Mouse (Mus musculus) liver, postnatal 0 days (tissue): ENCODE measurements around the gene Cask. TPM values are rescaled to one million over a fixed set of nuclear protein-coding genes. Genes with fewer than 3 reads are reported as not detected.

ENCODE experiments used
- ATAC-seq: fragments of 200-750 bp; cut with Nextera tagmentation; 2 replicates; pipeline ENCODE4 v1.8.0; 2017; ENCODE audit warnings: mild to moderate bottlenecking, moderate library complexity
- DNase-seq: peaks from one replicate; pipeline ENCODE4 v3.0.0-alpha.2; 2016
- H3K27ac ChIP-seq: fragments of 300-500 bp; sonication (generic); 2 replicates; pipeline ENCODE4 v1.5.1; 2014; ENCODE audit warnings: antibody characterized with exemption, moderate library complexity, mild to moderate bottlenecking, low read depth
- H3K27me3 ChIP-seq: fragments of 300-500 bp; sonication (generic); 2 replicates; pipeline ENCODE4 v1.6.1; 2014; ENCODE audit warnings: low read length, control low read depth, mixed read lengths; ENCODE audit not compliant: insufficient read depth
- H3K36me3 ChIP-seq: fragments of 300-500 bp; sonication (generic); replicated peaks from 2 replicates; pipeline ENCODE4 v1.6.1; 2014; ENCODE audit warnings: mild to moderate bottlenecking, control low read depth, low read length, moderate library complexity, mixed read lengths; ENCODE audit not compliant: insufficient read depth
- H3K4me1 ChIP-seq: fragments of 300-500 bp; sonication (generic); 2 replicates; pipeline ENCODE4 v1.6.1; 2014; ENCODE audit warnings: antibody characterized with exemption, mild to moderate bottlenecking, control low read depth; ENCODE audit not compliant: insufficient read depth
- H3K4me2 ChIP-seq: fragments of 300-500 bp; sonication (generic); 2 replicates; pipeline ENCODE4 v1.6.1; 2014; ENCODE audit warnings: low read depth, mild to moderate bottlenecking, low read length, moderate library complexity, mixed read lengths
- H3K4me3 ChIP-seq: fragments of 300-500 bp; sonication (generic); 2 replicates; pipeline ENCODE4 v1.5.1; 2014; ENCODE audit warnings: low read depth, low read length
- H3K9ac ChIP-seq: fragments of 300-500 bp; sonication (generic); replicated peaks from 2 replicates; pipeline ENCODE4 v1.6.1; 2014; ENCODE audit warnings: mild to moderate bottlenecking, moderate library complexity
- H3K9me3 ChIP-seq: fragments of 300-500 bp; sonication (generic); 2 replicates; pipeline ENCODE4 v1.6.1; 2016; ENCODE audit warnings: mild to moderate bottlenecking, control low read depth, low read length, mixed read lengths
- CTCF ChIP-seq: sonication (generic); IDR thresholded peaks from 2 replicates; pipeline ENCODE4 v1.5.1; 2016; ENCODE audit warnings: antibody characterized with exemption, low read depth
- EP300 ChIP-seq: IDR thresholded peaks from 2 replicates; pipeline ENCODE4 v1.6.1; 2016; ENCODE audit warnings: antibody characterized with exemption, low read depth, mild to moderate bottlenecking
- WGBS: fragments of 180-500 bp; shearing (Covaris S2); extraction: QIAGEN DNeasy Blood & Tissue Kit; methylation state at CpG from one replicate; pipeline ENCODE4 v1.1.7; 2014; ENCODE audit not compliant: insufficient replicate concordance; 5-methylcytosine and 5-hydroxymethylcytosine counted together
- polyA plus RNA-seq: library from polyadenylated mRNA; unstranded; fragments of >200 nt; fragmentation: Nextera tagmentation; extraction: Ambion mirVana; gene quantifications from 2 replicates; pipeline ENCODE4 v1.2.1, GENCODE M21; 2015

Gene Cask
- 1.9 and 2.2 TPM in 2 replicates for polyA plus RNA-seq

DNA sequence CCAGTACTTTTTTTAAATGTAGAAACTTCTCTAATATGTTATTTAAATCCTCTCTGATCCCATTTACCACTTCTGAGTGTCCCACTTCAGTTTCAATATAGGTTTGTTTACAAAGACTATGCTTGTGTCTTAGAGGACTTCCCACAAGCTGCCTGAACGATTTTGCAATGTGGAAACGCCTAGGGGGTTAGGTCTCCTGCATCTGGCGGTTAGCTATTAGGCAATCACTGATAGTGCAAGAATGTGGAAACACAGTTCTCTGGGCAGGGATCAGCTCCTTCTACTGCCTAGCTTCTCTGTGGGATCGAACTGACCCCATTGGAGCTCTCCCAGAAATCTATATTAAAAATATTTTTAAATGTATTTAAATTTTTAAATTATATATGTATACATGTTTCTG lies at the start of gene Cask:
TSS of gene Cask (minus strand) at position 83 of the 400 bp plus-strand sequence.
- ATAC-seq (peak; percentile 18; the same call in 1 of the 2 replicates), DNase-seq (peak; percentile 27)
- 27% methylated on average over 4 of the region's 4 CpGs for WGBS
- Histone ChIP-seq H3K27me3 (no peaks in the 10 kb centered on the region), H3K4me2 (no peak within 1 kb of the TSS), H3K9ac (no peak within 1 kb of the TSS), H3K4me3 (no peak within 1 kb of the TSS), H3K9me3 (no peaks in the 10 kb centered on the region), H3K36me3 (no peaks in the 10 kb centered on the region), H3K27ac (no peak within 1 kb of the TSS), H3K4me1 (no peaks in the 10 kb centered on the region)
- TF ChIP-seq EP300: no peak
- TF ChIP-seq CTCF: no peak

DNA sequence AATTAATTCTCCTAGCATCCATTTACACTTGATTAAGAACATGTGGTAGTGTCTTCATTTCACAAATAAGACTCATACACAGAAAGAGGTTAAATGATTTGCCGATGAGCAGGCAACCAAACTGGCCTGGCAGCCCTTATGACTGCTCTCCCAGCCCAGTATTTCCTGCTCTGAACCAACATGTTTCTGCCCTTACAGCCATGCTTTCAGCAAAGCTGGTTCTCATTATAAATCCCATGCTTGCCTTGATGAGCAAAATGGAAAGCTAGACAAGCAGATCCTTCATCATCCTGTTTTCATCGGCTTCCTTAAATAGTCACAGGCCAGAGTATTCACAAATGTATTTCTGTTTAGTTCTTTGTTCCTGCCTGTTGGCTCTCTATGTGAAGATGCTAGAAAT lies 38.8 kb upstream of the Cask start:
- Histone ChIP-seq H3K9ac (no peak overlapping the region), H3K4me2 (no peak overlapping the region), H3K27ac (no peak overlapping the region), H3K27me3 (no peaks in the 10 kb centered on the region), H3K4me3 (no peak overlapping the region), H3K4me1 (no peaks in the 10 kb centered on the region), H3K9me3 (no peaks in the 10 kb centered on the region), H3K36me3 (no peaks in the 10 kb centered on the region)
- DNase-seq (no peak), ATAC-seq (no peak)
- WGBS: 64% methylated on average over 2 of the region's 2 CpGs
- TF ChIP-seq EP300 (no peak), CTCF (no peak)

DNA sequence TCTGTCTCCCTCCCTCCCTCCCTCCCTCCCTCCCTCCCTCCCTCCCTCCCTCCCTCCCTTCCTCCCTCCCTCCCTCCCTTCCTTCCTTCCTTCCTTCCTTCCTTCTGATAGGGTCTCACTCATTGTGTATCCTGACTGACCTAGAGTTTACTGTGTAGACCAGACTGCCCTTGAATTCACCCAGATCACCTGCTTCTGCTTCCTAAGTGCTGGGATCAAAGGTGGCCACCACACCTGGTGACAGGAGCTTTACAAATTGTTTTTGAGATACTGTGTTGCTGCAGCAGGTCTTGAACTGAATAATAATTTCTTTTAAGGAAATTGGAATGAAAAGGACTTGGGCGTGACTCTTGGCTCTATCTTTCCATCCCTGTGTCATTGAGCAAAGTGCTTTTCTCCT lies 33.2 kb upstream of the Cask start:
- WGBS: 59% methylated on average over 1 of the region's 1 CpGs
- no peaks in the 10 kb centered on the region for H3K36me3 ChIP-seq
- H3K27ac ChIP-seq: no peak overlapping the region
- ATAC-seq (no peak), DNase-seq (no peak)
- no peak overlapping the region for H3K4me3 ChIP-seq
- H3K9me3 ChIP-seq: no peaks in the 10 kb centered on the region
- no peaks in the 10 kb centered on the region for H3K4me1 ChIP-seq
- H3K9ac ChIP-seq: no peak overlapping the region
- H3K4me2 ChIP-seq: no peak overlapping the region
- H3K27me3 ChIP-seq: no peaks in the 10 kb centered on the region
- TF ChIP-seq CTCF (no peak), EP300 (no peak)

DNA sequence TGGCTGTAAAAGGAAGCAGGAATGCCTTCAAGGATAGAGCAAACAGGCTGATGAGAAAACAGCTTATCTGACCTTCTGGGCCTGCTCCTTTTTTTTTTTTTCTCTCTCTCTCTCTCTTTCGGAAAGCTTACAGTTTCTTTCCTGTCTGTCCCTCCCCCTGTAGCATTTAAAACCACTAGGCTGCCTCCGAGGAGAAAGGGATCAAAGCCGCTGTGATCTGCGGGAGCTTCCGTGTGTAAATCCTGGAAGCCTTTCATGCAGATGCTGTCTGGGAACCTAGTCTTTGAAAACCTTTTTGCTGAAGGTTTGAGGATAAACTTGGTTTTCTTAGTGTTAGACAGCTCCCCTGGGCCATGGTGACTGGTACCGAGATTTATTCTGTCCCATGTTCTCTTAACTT lies 30.8 kb upstream of the Cask start:
- H3K9me3 ChIP-seq: no peaks in the 10 kb centered on the region
- no peak overlapping the region for H3K9ac ChIP-seq
- no peak overlapping the region for H3K4me3 ChIP-seq
- TF ChIP-seq EP300: no peak
- TF ChIP-seq CTCF: no peak
- H3K27ac ChIP-seq: no peak overlapping the region
- ATAC-seq (no peak), DNase-seq (no peak)
- no peak overlapping the region for H3K4me2 ChIP-seq
- 24% methylated on average over 6 of the region's 6 CpGs for WGBS
- H3K4me1 ChIP-seq: no peaks in the 10 kb centered on the region
- no peaks in the 10 kb centered on the region for H3K36me3 ChIP-seq
- no peaks in the 10 kb centered on the region for H3K27me3 ChIP-seq

DNA sequence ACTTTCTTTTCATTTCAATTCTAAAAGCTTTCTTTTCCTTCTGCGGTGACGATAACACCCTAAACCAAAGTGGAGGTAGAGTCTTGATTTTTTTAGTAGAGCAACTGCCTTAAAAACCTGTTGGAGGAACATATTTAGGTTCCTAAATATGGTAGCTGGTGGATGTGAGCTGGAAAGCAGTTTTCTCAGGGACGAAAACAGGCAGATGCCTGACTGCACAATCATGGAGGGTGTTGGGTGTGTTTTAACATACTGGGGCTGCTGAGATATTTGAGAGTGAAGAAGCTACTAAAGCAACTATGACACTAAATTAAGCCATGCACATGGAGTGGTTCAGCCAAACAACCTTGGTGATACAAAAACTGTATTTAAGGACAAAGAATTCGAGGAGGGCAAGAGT lies 9.0 kb upstream of the Cask start:
- Histone ChIP-seq H3K9me3 (no peaks in the 10 kb centered on the region), H3K27me3 (no peaks in the 10 kb centered on the region), H3K27ac (no peak overlapping the region), H3K4me3 (no peak overlapping the region), H3K36me3 (no peaks in the 10 kb centered on the region), H3K4me1 (no peaks in the 10 kb centered on the region), H3K4me2 (no peak overlapping the region), H3K9ac (no peak overlapping the region)
- DNase-seq: no peak
- ATAC-seq: no peak
- WGBS: 78% methylated on average over 4 of the region's 4 CpGs
- TF ChIP-seq EP300: no peak

DNA sequence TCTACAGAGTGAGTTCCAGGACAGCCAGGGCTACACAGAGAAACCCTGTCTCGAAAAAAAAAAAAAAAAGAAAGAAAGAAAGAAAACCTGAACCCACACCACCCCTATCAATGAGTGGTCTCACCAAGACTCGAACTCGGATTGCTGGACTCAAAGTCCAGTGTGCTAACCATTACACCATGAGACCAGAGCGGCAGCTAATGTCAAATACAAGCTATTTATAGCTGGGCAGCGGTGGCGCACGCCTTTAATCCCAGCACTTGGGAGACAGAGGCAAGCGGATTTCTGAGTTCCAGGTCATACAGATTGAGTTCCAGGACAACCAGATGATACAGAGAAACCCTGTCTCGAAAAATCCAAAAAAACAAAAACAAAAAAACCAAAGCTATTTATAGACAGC lies 7.9 kb upstream of the Cask start:
- Histone ChIP-seq H3K4me2 (no peak overlapping the region), H3K27me3 (no peaks in the 10 kb centered on the region), H3K4me3 (no peak overlapping the region), H3K36me3 (no peaks in the 10 kb centered on the region), H3K9me3 (no peaks in the 10 kb centered on the region), H3K9ac (no peak overlapping the region), H3K27ac (no peak overlapping the region), H3K4me1 (no peaks in the 10 kb centered on the region)
- 78% methylated on average over 9 of the region's 9 CpGs for WGBS
- DNase-seq: no peak
- ATAC-seq: no peak
- no peak for TF ChIP-seq EP300
- TF ChIP-seq CTCF: no peak

DNA sequence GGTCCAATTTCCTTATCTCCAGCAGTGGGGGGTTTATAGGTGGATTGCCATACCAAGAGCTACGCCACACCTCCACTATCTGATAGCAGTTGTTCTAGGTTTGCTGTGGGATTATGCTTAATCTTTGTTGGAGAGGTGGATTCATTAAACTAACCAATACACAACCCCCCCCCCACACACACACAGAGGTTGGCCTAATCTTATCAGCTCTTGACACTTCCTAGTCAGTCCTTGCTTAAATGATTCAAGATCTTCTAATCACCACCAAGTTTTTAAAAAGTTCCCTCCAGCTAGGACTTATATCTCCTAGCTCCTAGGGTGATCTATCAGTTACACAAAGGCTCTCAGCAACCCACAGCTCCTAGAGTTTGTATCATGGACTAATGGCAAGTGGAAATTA lies 2.7 kb downstream of the Cask start:
- Histone ChIP-seq H3K9ac (no peak overlapping the region), H3K36me3 (no peaks in the 10 kb centered on the region), H3K27ac (no peak overlapping the region), H3K9me3 (no peaks in the 10 kb centered on the region), H3K4me1 (no peaks in the 10 kb centered on the region), H3K4me3 (no peak overlapping the region), H3K4me2 (no peak overlapping the region), H3K27me3 (no peaks in the 10 kb centered on the region)
- 50% methylated on average over 1 of the region's 1 CpGs for WGBS
- no peak for ATAC-seq
- no peak for TF ChIP-seq CTCF
- no peak for TF ChIP-seq EP300
- no peak for DNase-seq
